Comparison of ENCODE assay signal across 7 mouse cellular contexts in the genomic region with DNA sequence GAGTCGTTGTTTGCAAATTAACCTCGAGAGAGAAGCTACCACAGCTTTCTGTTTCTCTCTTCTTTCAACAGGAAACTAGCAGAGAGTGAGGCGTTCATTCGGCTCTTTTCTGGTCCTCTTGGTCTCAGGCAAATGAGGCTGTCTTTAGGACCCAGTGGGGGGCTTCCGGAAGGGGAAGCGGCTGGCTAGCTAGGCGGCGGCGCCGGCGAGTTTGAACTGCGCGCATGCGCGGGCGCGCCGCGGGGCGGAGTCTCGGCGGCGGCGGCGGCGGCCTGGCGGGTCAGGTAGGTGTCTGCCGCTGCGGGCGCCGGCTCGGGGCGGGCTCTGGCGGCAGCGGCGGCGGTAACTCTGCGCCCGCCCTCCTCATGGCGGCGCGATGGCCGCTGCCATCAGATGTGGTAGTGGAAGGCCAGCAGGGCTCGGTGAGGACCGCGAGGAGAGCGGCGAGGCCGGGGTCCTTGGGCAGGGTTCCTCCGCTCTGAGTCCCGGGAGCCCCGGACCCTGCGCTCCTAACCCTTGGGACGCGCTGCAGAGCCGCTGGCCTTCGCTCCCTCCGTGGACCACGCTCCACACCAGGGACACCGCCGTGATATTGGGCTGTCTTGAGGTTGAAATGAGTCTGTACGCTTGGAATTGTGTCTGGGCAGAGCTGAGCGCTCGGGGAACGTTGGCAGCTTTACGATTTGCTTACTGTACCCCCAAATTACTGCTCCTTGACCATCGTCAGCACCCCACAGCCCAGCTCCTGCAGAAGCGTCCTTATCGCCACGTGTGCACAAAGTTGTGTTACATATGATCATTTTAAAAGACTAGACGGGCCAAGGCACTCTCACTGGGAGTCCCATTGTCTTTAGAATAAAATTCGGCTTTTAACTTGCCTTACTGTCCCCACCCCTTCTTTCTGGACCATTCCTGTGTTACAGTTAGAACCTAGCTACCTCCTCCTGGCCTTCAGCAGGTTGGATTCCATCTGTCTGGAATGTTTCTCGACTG. TPM values are rescaled to one million over a fixed set of nuclear protein-coding genes. Genes with fewer than 3 reads are reported as not detected.
A peak's percentile ranks its signal among the peaks of the same experiment; 100 is the strongest.
DNase-seq lines count a peak whose midpoint lies in the region; ATAC-seq lines count a peak whose summit lies in the region.

TSS of gene Efcab11 (minus strand) at position 171 of the 993 bp plus-strand sequence.
TSS of gene Tdp1 (plus strand) at position 249 of the 993 bp plus-strand sequence.

- peak within 1 kb of the TSS; percentile 87 for H3K9ac ChIP-seq in intestine, embryonic 16.5 days (ENCODE audit: low read depth, low read length)
- H3K9ac ChIP-seq in midbrain, embryonic 11.5 days (ENCODE audit: low read length), result peak within 1 kb of the TSS; percentile 95

- DNase-seq in adrenal gland, adult 18-20 months (ENCODE audit: low spot score in 2 of 2), result peak; percentile 92 to 95
- peak; percentile 98 for DNase-seq in embryo, embryonic 11 days
- DNase-seq in gastrocnemius, postnatal 36 days, result peak; percentile 85 to 86
- DNase-seq in left cerebral cortex, postnatal 36 days (ENCODE audit: low spot score in 2 of 2), result peak; percentile 89 to 93
- peak; percentile 100 for DNase-seq in midbrain, embryonic 11.5 days (ENCODE audit: low spot score, missing footprints)
- DNase-seq in skeletal muscle tissue, adult 2 months (ENCODE audit: low read depth, low spot score), result peak; percentile 87

- peak; percentile 90 for ATAC-seq in intestine, embryonic 16.5 days
- peak; percentile 85 for ATAC-seq in midbrain, embryonic 11.5 days (ENCODE audit: low FRiP score)

- H3K27ac ChIP-seq in intestine, embryonic 16.5 days (ENCODE audit: low read length), result peak within 1 kb of the TSS; percentile 84
- peak within 1 kb of the TSS; percentile 75 for H3K27ac ChIP-seq in midbrain, embryonic 11.5 days (ENCODE audit: low read depth, low read length)

- H3K9me3 ChIP-seq in intestine, embryonic 16.5 days (ENCODE audit: control insufficient read depth, low read length), result no peaks in the 10 kb centered on the region
- H3K9me3 ChIP-seq in midbrain, embryonic 11.5 days (ENCODE audit: control insufficient read depth, low read length), result no peaks in the 10 kb centered on the region

- H3K4me3 ChIP-seq in intestine, embryonic 16.5 days (ENCODE audit: low read length), result peak within 1 kb of the TSS; percentile 76
- H3K4me3 ChIP-seq in midbrain, embryonic 11.5 days (ENCODE audit: low read depth, low read length), result peak within 1 kb of the TSS; percentile 81

- under 1% methylated on average over 73 of the region's 73 CpGs for WGBS in intestine, embryonic 16.5 days
- under 1% methylated on average over 63 of the region's 73 CpGs for WGBS in midbrain, embryonic 11.5 days

- intact Hi-C loops in gastrocnemius, postnatal 36 days (cut with DNase I), result no loop called here
- intact Hi-C loops in left cerebral cortex, postnatal 36 days (cut with DNase I), result no loop called here

- H3K4me1 ChIP-seq in intestine, embryonic 16.5 days (ENCODE audit: control insufficient read depth, insufficient read depth, low read length), result peaks cover 13% of the 10 kb centered on the region
- H3K4me1 ChIP-seq in midbrain, embryonic 11.5 days (ENCODE audit: control insufficient read depth, insufficient read depth, low read length), result peaks cover 11% of the 10 kb centered on the region

- no peaks in the 10 kb centered on the region for H3K27me3 ChIP-seq in intestine, embryonic 16.5 days (replicated peaks; ENCODE audit: control insufficient read depth, insufficient read depth, low read length)
- no peaks in the 10 kb centered on the region for H3K27me3 ChIP-seq in midbrain, embryonic 11.5 days (ENCODE audit: control insufficient read depth, insufficient read depth, low read length)

- H3K4me2 ChIP-seq in intestine, embryonic 16.5 days (ENCODE audit: low read depth, low read length), result peak within 1 kb of the TSS; percentile 91
- H3K4me2 ChIP-seq in midbrain, embryonic 11.5 days, result peak within 1 kb of the TSS; percentile 91

- H3K36me3 ChIP-seq in intestine, embryonic 16.5 days (ENCODE audit: control insufficient read depth, insufficient read depth, low read length), result no peaks in the 10 kb centered on the region
- no peaks in the 10 kb centered on the region for H3K36me3 ChIP-seq in midbrain, embryonic 11.5 days (ENCODE audit: control insufficient read depth, insufficient read depth, low read length)

RNA-seq across cellular contexts. Expression of gene Efcab11, which starts in this region (rescaled TPM):
- under 1 TPM in 1 of 2 experiments, not detected in 1; 0.29 TPM for total RNA-seq in adrenal gland, adult 18-20 months (2021)
- not detected for total RNA-seq in gastrocnemius, postnatal 36 days (2021)
- polyA plus RNA-seq in intestine, embryonic 16.5 days (2015; fragmentation: Nextera tagmentation; extraction: Ambion mirVana), result 7.9 and 9.7 TPM in 2 replicates
- total RNA-seq in left cerebral cortex, postnatal 36 days (2021), result under 1 TPM; 0.32 to 0.41 TPM
- 23.8 and 24.6 TPM in 2 replicates for polyA plus RNA-seq in midbrain, embryonic 11.5 days (2014; fragmentation: Nextera tagmentation; extraction: Ambion mirVana)

RNA-seq across cellular contexts. Expression of gene Tdp1, which starts in this region (rescaled TPM):
- total RNA-seq in adrenal gland, adult 18-20 months (2021), result 10 to 100 TPM; 10.1 to 10.5 TPM
- total RNA-seq in gastrocnemius, postnatal 36 days (2021), result 1 to 10 TPM; 2.9 to 4.0 TPM
- polyA plus RNA-seq in intestine, embryonic 16.5 days (2015; fragmentation: Nextera tagmentation; extraction: Ambion mirVana), result 39.0 and 43.9 TPM in 2 replicates
- 10 to 100 TPM; 19.5 to 29.9 TPM for total RNA-seq in left cerebral cortex, postnatal 36 days (2021)
- 78.3 and 81.9 TPM in 2 replicates for polyA plus RNA-seq in midbrain, embryonic 11.5 days (2014; fragmentation: Nextera tagmentation; extraction: Ambion mirVana)

Comparison
In these comparisons a context has a peak if more than half of its experiments do, and no peak if none do; other contexts are left out.
1. Peak in every context shown above with its lines: DNase-seq, ATAC-seq, H3K4me3 ChIP-seq and H3K27ac ChIP-seq.